Mouse (Mus musculus) embryo, embryonic 10.5 days (tissue): ENCODE measurements at regions not wholly inside any gene's neighbourhood (a gene's known extent, or its start where the extent isn't known, plus 50 kb on each side); places are given as distances from the start of the nearest gene placed in this dataset.

Experiments
- DNase-seq: peaks from one replicate; pipeline ENCODE4 v3.0.0-alpha.2; 2015; ENCODE audit warnings: low spot score

- DNase-seq = no peak
Observed at GRCm38 (mm10) chr12:36748345-36748744, 360.0 kb upstream of the Meox2 start.

GRCm38 (mm10) chr12:36765315-36766058 lies 342.9 kb upstream of the Meox2 start:
- DNase-seq = no peak

GRCm38 (mm10) chr12:36766167-36766566 lies 342.2 kb upstream of the Meox2 start:
- DNase-seq = no peak

- DNase-seq = no peak
Observed at GRCm38 (mm10) chr12:36780761-36781160, 327.6 kb upstream of the Meox2 start.

GRCm38 (mm10) chr12:36790866-36791265 lies 317.5 kb upstream of the Meox2 start:
- no peak for DNase-seq

- DNase-seq = no peak
Observed at GRCm38 (mm10) chr12:36791430-36791829, 316.9 kb upstream of the Meox2 start.

- DNase-seq = no peak
Observed at GRCm38 (mm10) chr12:36792205-36792604, 316.1 kb upstream of the Meox2 start.

- peak; percentile 70 for DNase-seq
Observed at GRCm38 (mm10) chr12:36793799-36794198, 314.5 kb upstream of the Meox2 start.

GRCm38 (mm10) chr12:36796201-36796600 lies 312.1 kb upstream of the Meox2 start:
- DNase-seq = no peak

GRCm38 (mm10) chr12:36817938-36818337 lies 290.4 kb upstream of the Meox2 start:
- no peak for DNase-seq

GRCm38 (mm10) chr12:36818852-36819251 lies 289.5 kb upstream of the Meox2 start:
- no peak for DNase-seq

- DNase-seq = no peak
Observed at GRCm38 (mm10) chr12:36826766-36827165, 281.6 kb upstream of the Meox2 start.

- no peak for DNase-seq
Observed at GRCm38 (mm10) chr12:36831307-36831997, 276.9 kb upstream of the Meox2 start.

GRCm38 (mm10) chr12:36842957-36843356 lies 265.4 kb upstream of the Meox2 start:
- no peak for DNase-seq

- no peak for DNase-seq
Observed at GRCm38 (mm10) chr12:36845130-36845529, 263.2 kb upstream of the Meox2 start.

GRCm38 (mm10) chr12:36849086-36849485 lies 259.3 kb upstream of the Meox2 start:
- DNase-seq = no peak

GRCm38 (mm10) chr12:36863113-36863512 lies 245.2 kb upstream of the Meox2 start:
- peak; percentile 13 for DNase-seq

- no peak for DNase-seq
Observed at GRCm38 (mm10) chr12:36880724-36881123, 227.6 kb upstream of the Meox2 start.

GRCm38 (mm10) chr12:36913364-36913763 lies 195.0 kb upstream of the Meox2 start:
- DNase-seq = peak; percentile 38

GRCm38 (mm10) chr12:36917576-36918106 lies 190.7 kb upstream of the Meox2 start:
- DNase-seq = peak; percentile 44

GRCm38 (mm10) chr12:36918294-36918876 lies 190.0 kb upstream of the Meox2 start:
- DNase-seq = peak; percentile 54

- no peak for DNase-seq
Observed at GRCm38 (mm10) chr12:36923558-36923957, 184.8 kb upstream of the Meox2 start.

GRCm38 (mm10) chr12:36926225-36926624 lies 182.1 kb upstream of the Meox2 start:
- DNase-seq = peak; percentile 17
